Mouse (Mus musculus): ENCODE results near the gene Acly. TPM values are rescaled to one million over a fixed set of nuclear protein-coding genes. Genes with fewer than 3 reads are reported as not detected.
A peak's percentile ranks its signal among the peaks of the same experiment; 100 is the strongest.

The Acly gene
- total RNA-seq, 1 experiment from 2014 or later = 1,859 TPM

DNA sequence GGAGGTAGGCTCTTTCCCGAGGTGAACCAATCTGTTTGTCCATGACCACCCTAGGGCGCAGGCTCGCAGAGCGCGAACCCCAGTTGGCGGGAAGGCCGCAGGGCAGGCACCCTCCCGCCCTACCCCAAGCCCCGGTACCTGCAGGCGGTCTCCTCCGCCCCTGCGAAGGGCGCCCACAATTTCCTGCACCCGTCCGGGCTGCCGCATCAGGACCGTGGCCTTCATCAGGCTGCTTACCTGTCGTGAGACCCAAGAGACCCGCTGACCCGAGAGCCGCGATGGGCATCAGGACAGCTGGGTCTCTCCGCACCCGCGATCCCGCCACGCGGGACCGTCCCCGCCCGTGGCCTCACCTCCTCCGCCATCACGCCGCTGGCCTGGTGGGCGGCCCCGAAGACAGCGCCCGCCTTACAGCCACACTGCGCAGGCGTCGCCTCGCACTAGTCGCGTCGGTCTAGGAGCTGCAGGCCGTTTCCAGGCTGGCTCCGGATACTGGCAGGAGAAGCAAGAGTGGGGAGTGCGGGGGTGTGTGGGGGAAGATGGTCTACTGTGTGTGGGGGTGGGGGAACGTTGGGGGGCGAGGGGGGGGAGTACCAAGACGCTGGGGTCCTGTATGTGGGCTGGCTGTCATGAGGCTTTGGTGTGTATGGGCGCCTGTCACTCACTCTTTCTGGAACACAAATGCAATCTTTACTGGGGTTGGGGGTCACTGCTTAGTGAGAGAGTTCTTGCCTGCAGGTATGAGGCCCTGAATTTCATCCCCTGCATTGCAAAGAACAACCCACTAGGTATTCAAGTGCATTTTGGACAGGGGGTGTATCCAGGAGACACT lies 86.9 kb downstream of the Acly start:
- peak; percentile 89 for DNase-seq

DNA sequence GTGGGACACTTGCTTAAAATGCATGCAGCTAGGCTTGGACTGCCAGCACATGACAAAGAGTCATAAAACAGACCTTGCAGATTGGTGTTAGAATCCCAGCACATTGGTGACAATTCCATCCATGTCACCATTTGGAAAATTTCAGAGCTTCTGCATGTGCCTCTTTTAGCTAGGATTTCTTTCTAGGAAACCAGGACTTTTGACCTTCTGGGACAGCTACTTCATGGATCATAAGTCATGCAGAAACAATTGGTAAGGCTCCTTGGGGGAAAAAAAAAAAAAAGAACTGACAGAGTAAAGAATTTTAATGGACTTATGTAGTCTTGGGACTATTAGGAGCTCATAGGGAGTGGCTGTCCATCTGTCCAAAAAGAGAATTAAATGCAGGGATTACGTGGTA lies 89.9 kb downstream of the Acly start:
- no peak for DNase-seq

DNA sequence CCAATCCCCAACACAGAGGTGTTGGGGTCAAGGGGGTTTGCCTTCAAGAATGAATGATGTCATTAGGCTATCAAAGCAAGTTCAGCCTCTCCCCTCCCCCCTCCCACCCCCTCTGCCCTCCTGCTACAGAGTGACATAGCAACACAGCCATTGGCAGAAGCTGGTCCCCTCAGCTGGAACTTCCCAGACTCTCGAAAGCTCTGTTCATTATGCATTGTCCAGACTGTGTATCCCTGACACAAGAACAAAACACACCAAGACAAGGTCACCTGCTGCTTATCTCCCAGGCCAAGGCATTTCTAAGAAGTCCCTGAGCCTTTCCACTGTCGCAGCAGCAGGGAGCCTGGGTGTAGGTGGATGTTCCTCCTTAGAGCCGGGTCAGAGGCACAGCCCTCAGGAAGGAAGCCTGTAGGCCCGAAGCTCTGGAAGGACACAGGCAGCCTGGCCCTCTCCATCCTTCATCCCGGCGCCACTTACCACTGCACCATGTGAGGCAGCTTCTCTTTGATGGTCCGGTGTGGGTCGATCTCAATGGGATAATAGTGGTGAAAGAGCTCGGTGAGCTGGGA lies 92.0 kb downstream of the Acly start:
- no peak for DNase-seq

DNA sequence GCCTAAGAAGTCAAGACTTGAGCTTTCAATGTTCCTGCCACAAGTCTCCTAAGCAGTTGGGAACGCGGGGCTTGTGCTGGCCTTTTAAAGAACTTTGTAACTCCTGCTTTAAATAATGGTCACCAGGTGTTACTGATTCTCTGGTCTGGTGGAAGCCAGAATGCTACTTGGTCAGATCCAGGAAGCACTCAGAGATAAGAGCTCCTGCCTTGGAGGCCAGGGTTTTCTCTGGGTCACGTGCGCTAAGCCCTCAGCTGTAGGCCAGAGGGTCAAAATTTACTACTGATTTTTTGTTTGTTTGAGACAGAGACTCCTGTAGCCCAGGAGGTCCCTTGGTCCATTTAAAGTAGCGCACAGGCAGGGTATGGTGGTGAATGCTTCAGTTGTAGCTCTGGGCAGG lies 95.8 kb downstream of the Acly start:
- no peak for DNase-seq

DNA sequence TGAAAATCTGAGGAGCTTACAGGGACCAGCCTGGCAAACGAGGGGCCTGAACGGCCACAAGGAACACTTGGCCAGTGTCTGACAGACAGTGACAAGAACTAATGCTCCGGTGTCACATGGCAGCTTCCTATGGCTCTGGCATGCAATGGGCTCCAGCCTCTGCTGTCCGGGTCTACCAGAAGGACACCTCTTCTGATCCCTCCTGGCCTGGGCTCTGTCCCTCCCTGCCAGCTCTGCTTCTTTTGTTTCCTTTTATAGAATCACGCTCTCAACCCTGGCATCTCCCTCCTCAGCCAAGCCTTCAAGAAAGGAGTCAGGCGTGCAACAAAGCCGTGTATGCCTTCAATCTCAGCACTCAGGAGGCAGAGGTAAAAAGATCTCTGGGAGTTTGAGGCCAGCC lies 97.7 kb downstream of the Acly start:
- no peak for DNase-seq

DNA sequence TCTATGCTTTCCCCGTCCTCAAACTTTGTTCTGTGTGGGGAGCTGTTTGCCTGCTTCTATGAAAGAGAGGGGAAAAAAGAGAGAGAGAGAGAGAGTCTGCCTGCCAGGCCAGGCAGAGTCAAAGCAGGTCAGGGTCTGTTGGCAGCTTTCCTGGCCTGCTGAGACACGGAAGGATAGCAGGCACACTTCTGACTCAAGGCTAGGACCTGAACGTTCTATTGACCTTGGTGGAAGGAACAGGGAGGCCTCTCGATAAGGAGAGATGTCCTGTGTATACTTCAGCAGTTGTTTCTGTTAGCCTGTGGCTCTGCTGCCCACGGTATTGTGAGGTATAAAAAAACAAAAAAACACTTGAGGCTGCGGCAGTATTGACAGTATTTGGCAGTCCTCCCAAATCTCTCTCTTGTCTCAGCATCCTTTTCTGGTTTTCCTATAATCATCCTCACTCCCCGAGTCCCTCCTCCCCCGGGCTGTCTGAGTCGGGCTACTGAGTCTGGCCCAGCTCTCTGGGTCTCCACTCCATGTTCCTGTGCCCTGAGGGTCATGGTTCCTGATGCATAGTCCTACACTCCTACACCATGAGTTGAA lies 99.1 kb downstream of the Acly start:
- peak; percentile 81 for DNase-seq

DNA sequence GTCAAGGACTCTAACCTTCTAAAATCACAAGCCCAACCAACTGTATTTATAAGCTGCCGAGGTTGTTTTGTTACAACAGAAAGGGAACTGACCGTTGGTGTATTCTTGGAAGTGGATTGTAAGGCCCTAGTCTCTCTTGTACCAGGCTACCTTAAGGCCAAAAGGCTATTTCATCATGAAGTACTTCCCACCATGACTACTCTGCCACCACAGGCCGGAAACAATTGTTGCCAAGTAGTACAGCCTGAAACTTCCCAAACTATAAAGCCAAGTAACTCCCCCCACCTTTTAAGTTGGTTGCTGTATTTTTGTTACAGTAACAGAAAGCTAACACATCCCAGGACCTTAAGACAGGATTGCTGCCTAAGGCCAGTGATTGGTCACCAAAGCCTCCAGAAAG lies 101.0 kb downstream of the Acly start:
- DNase-seq = no peak

Small RNA genes within 50 kb of the gene (microRNA-seq; reads per million reads assigned to microRNA genes)
- 0 reads per million in 2 experiments for gene Gm27374
- gene Mir7116 = 0.34 to 1.4 reads per million in 2 experiments

Other genes with a start within 250 kb of the Acly start
- gene Eif1, start 208.1 kb downstream of the Acly start, total RNA-seq (2021) = 904 and 1,056 TPM in 2 replicates
- gene Gast, start 193.6 kb downstream of the Acly start, total RNA-seq (2021) = not detected in 2 replicates
- 46.0 and 68.7 TPM in 2 replicates for gene Hap1, start 171.9 kb downstream of the Acly start, total RNA-seq (2021)
- 59.5 and 81.5 TPM in 2 replicates for gene Jup, start 130.2 kb downstream of the Acly start, total RNA-seq (2021)
- 25.7 and 29.4 TPM in 2 replicates for gene P3h4, start 113.2 kb downstream of the Acly start, total RNA-seq (2021)
- 23.8 and 24.7 TPM in 2 replicates for gene Fkbp10, start 112.3 kb downstream of the Acly start, total RNA-seq (2021)
- 60.3 and 63.2 TPM in 2 replicates for gene Nt5c3b, start 86.2 kb downstream of the Acly start, total RNA-seq (2021)
- gene Klhl10, start 86.1 kb downstream of the Acly start, total RNA-seq (2021) = 1.2 and 1.3 TPM in 2 replicates
- gene Klhl11, start 55.3 kb downstream of the Acly start, total RNA-seq (2021) = 55.1 and 62.2 TPM in 2 replicates
- gene Ttc25, start 17.6 kb upstream of the Acly start, total RNA-seq (2021) = 4.1 and 5.5 TPM in 2 replicates
- gene Cnp, start 46.9 kb upstream of the Acly start, total RNA-seq (2021) = 35.4 and 57.8 TPM in 2 replicates
- 40.3 and 46.8 TPM in 2 replicates for gene Nkiras2, start 91.2 kb upstream of the Acly start, total RNA-seq (2021)
- gene Dnajc7, start 92.2 kb upstream of the Acly start, total RNA-seq (2021) = 237 and 251 TPM in 2 replicates
- gene Zfp385c, start 164.5 kb upstream of the Acly start, total RNA-seq (2021) = 0.43 TPM in 1 of 2 replicates, not detected in the other
- gene Dhx58, start 176.3 kb upstream of the Acly start, total RNA-seq (2021) = 47.4 and 63.8 TPM in 2 replicates
- gene Kat2a, start 184.5 kb upstream of the Acly start, total RNA-seq (2021) = 52.2 and 53.5 TPM in 2 replicates
- not detected in 2 replicates for gene Hspb9, start 185.8 kb upstream of the Acly start, total RNA-seq (2021)
- gene Rab5c, start 210.2 kb upstream of the Acly start, total RNA-seq (2021) = 160 and 171 TPM in 2 replicates
- 0.21 TPM in 1 of 2 replicates, not detected in the other for gene Kcnh4, start 231.9 kb upstream of the Acly start, total RNA-seq (2021)
- gene Hcrt, start 234.9 kb upstream of the Acly start, total RNA-seq (2021) = not detected in 2 replicates
- gene Ghdc, start 243.0 kb upstream of the Acly start, total RNA-seq (2021) = 21.0 and 32.1 TPM in 2 replicates

All from adrenal gland, postnatal 25 days (tissue).